Mouse (Mus musculus) testis, adult 2 months (tissue): ENCODE results near the gene Cdc20. TPM values are rescaled to one million over a fixed set of nuclear protein-coding genes. Genes with fewer than 3 reads are reported as not detected.

Experiments used
- H3K27ac ChIP-seq: fragments of 200-500 bp; 2 replicates; pipeline ENCODE4 v1.5.1; 2012; ENCODE audit warnings: low read depth, low read length; ENCODE audit not compliant: control insufficient read depth, insufficient read depth
- H3K27me3 ChIP-seq: fragments of 200-500 bp; 2 replicates; pipeline ENCODE4 v1.6.1; 2012; ENCODE audit warnings: mild to moderate bottlenecking, low read length, moderate library complexity; ENCODE audit not compliant: control insufficient read depth, insufficient read depth
- H3K36me3 ChIP-seq: fragments of 200-500 bp; 2 replicates; pipeline ENCODE4 v1.6.1; 2012; ENCODE audit warnings: mild to moderate bottlenecking, low read length; ENCODE audit not compliant: control insufficient read depth, insufficient read depth
- H3K4me1 ChIP-seq: fragments of 200-500 bp; 2 replicates; pipeline ENCODE4 v1.6.1; 2012; ENCODE audit warnings: low read length; ENCODE audit not compliant: control insufficient read depth, insufficient read depth
- H3K4me3 ChIP-seq: fragments of 200-500 bp; 2 replicates; pipeline ENCODE4 v1.5.1; 2012; ENCODE audit warnings: low read depth, mild to moderate bottlenecking, low read length, moderate library complexity, mixed read lengths; ENCODE audit not compliant: control insufficient read depth
- CTCF ChIP-seq: fragments of 200-500 bp; IDR thresholded peaks from 2 replicates; pipeline ENCODE4 v1.5.1; 2012; ENCODE audit warnings: low read depth, mild to moderate bottlenecking, inconsistent platforms, low read length, moderate library complexity; ENCODE audit not compliant: control insufficient read depth, insufficient read depth, insufficient replicate concordance
- POLR2A ChIP-seq: fragments of 200-500 bp; IDR thresholded peaks from 2 replicates; pipeline ENCODE4 v1.6.1; 2012; ENCODE audit warnings: low read depth, mild to moderate bottlenecking, inconsistent platforms, low read length, moderate library complexity; ENCODE audit not compliant: control insufficient read depth
- polyA plus RNA-seq: library from polyadenylated mRNA; depleted of rRNA; stranded (reverse); fragments of >200 nt; gene quantifications from 2 replicates; pipeline ENCODE4 v1.2.3, GENCODE M21; 2012

Gene Cdc20
- polyA plus RNA-seq, 1 experiment: 116 TPM

DNA sequence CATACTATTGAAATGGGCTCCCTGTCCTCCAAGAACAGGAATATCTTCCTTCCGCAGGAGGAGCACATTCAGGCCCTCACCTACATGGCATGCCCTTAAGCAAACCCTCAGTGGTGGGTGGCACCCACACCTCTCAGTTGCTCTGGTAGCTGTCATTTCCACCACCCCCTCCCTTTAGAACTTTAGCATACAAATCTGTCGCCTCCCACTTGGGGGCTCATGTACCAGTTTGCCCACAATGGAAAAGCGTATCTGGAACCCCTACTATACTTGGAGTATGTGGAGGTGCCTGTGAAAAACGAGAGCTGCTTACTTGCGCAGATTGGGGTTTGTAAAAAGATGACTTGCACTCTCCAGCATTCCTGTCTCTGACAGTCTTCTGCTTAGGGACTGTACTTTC is 20.8 kb downstream of the Cdc20 start:
- no peak for TF ChIP-seq CTCF
- TF ChIP-seq POLR2A: no peak
- peaks cover 12% of the 10 kb centered on the region for H3K36me3 ChIP-seq
- H3K27me3 ChIP-seq: no peaks in the 10 kb centered on the region
- H3K4me3 ChIP-seq: no peak overlapping the region
- H3K4me1 ChIP-seq: no peaks in the 10 kb centered on the region
- H3K27ac ChIP-seq: no peak overlapping the region

DNA sequence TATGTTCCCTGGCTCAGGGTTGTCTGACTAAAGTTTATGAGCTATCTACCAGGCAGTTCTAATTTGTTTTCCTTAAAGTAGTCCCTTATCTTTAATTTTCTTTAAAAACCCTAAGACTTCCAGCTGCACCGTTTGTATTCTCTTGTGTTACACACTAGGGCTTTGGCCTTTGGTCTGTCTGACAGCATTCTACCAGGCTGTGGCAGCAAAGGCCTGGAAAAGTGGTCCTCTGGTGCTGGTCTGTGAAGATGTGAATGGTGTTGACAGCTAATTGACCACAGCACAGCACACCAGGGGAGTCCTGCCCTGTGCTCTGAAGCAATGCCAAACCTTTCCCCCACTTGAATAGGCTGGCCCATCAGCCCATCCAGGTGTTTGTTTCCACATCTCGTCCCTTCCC is 21.4 kb downstream of the Cdc20 start:
- Histone ChIP-seq H3K36me3 (peaks cover 12% of the 10 kb centered on the region), H3K27ac (no peak overlapping the region), H3K4me3 (no peak overlapping the region), H3K27me3 (no peaks in the 10 kb centered on the region), H3K4me1 (no peaks in the 10 kb centered on the region)
- no peak for TF ChIP-seq POLR2A
- no peak for TF ChIP-seq CTCF

DNA sequence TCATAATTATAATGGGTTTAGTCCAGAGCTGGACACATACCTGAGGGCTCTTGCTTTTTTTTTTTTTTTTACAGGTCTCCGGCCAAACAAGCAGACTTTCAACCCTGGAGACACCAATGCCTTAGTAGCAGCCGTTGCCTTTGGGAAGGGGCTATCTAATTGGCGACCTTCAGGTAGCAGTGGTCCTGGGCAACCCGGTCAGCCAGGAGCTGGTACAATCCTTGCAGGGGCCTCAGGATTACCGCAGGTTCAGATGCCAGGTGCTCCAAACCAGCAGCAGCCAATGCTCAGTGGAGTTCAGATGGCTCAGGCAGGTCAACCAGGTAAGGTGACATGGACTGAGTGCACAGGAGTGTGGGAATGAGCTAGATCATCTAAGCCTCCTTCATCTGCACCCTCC is 23.6 kb downstream of the Cdc20 start:
- no peaks in the 10 kb centered on the region for H3K27me3 ChIP-seq
- no peak for TF ChIP-seq CTCF
- no peak for TF ChIP-seq POLR2A
- no peak overlapping the region for H3K4me3 ChIP-seq
- H3K27ac ChIP-seq: no peak overlapping the region
- peaks cover 12% of the 10 kb centered on the region for H3K36me3 ChIP-seq
- H3K4me1 ChIP-seq: peaks cover 5% of the 10 kb centered on the region

DNA sequence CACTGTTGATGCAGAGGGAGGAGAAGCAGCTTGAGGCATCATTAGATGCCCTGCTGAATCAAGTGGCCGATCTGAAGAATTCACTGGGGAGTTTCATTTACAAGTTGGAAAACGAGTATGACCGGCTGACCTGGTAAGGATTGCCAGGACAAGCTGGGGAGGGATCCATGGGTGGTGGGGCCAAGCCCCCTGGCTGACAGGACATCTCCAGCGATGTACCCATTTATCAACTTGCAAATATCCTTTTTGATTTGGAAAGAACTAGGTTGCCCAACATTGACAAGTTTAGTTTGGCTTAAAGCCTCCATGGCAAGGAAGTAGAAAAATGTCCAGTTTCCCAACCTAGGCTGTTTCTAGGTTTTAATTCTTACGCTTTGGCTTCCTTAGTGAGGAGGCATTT is 26.3 kb downstream of the Cdc20 start:
- TF ChIP-seq CTCF (no peak), POLR2A (no peak)
- no peak overlapping the region for H3K27ac ChIP-seq
- H3K4me3 ChIP-seq: no peak overlapping the region
- H3K27me3 ChIP-seq: no peaks in the 10 kb centered on the region
- H3K4me1 ChIP-seq: peaks cover 7% of the 10 kb centered on the region
- peaks cover 12% of the 10 kb centered on the region for H3K36me3 ChIP-seq

DNA sequence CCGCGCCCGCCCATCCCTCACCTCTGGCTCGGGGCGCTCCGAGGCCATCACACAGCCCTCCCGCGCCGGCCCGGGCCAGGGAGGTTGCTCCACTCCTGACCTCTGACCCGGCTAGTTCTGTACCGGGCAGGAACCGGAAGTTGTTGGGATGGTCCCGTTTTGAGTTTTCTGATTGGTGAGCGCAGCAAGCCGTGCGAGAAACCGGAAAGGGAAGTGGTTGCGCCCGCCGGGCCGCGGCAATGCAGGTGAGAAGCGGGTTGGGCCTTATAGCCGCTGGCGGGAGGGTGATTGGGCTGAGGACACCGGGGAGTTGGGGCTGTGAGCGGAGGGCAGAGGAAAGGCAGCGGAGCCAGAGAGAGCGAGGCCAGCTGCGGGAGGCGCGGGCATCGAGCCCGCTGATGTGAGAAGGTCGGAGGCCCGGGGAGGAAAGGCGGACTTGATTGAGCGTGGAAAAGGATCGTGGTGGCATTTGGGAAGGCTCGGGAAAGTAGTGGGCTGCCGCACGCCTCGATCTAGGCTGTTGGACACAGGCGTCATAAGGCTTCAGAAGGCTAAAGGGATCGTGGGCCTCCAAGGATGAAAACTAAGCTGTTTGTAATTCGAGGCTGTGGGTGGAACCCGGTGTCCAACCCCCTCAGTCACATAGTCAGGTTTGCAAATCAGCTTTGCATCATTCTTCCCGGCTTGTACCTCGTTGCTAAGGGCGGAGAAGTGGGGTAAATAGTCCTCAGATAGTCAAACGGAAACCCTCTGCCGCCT is 27.8 kb downstream of the Cdc20 start, which contains the start of the genes Szt2 and Med8:
Gene Szt2, minus strand, starts transcription at position 132 of the 759 bp plus-strand sequence.
Gene Med8, plus strand, starts transcription at position 196 of the 759 bp plus-strand sequence.
- Histone ChIP-seq H3K36me3 (peaks cover 4% of the 10 kb centered on the region), H3K4me1 (peaks cover 7% of the 10 kb centered on the region), H3K27me3 (no peaks in the 10 kb centered on the region), H3K27ac (peak within 1 kb of the TSS; percentile 88), H3K4me3 (peak within 1 kb of the TSS; percentile 99)
- no peak for TF ChIP-seq CTCF
- peak; percentile 83 for TF ChIP-seq POLR2A

DNA sequence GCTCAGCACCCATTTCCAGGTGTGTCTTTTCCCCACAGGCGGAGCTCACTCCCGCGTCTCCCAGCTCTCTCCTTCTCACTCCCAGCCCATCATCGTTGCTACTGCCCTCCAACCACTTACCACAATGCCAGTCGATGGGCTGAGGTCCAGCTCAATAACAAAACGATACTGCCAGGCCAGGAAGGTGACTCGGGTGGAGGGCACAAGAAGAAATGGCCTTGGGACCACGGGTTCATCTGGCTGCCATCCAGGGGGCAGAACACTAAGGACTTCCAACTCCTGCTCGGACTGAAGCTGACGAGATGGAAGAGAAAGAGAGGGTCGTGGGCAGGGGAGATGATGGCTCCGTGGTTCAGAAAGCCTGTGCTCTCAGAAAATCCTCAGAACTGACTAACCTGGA is 34.5 kb downstream of the Cdc20 start:
- Histone ChIP-seq H3K36me3 (peaks cover 3% of the 10 kb centered on the region), H3K27ac (no peak overlapping the region; the same call in 1 of the 2 replicates), H3K4me3 (peak overlapping the region; percentile 80), H3K27me3 (no peaks in the 10 kb centered on the region), H3K4me1 (no peaks in the 10 kb centered on the region)
- TF ChIP-seq CTCF (no peak), POLR2A (no peak)

DNA sequence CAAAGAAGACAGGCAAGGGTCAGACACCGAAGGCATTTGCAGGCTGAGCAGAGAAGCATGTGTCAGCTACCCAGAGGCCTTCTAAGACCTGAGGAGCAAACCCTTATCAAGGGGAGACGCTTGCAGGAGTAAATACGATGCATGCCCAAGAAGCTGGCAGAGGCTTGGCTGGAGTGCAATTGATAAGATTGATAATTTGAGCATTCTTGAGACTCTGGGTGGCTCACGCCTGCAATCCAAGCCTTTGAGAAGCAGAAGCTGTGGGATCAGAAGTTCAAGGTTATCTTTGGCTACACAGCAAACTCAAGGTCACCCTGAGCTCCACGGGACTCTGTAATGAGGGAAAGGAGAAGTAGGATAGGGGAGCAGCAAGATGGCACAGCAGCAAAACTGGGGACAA is 35.2 kb downstream of the Cdc20 start:
- H3K36me3 ChIP-seq: peaks cover 3% of the 10 kb centered on the region

DNA sequence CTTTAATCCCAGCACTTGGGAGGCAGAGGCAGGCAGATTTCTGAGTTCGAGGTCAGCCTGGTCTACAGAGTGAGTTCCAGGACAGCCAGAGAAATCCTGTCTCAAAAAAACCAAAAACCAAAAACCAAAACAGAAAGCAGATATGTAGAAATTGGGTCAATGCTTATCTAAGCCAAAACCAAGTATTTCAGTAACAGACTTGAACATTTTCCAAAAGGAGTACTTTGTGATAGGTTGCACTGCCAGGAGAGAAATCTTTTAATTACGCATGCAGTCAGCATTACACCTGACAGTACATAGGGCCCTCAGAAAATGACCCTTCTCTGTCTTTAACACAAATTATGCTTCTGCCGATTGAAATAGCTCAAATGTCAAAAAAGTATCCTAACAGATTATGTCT is 35.7 kb downstream of the Cdc20 start:
- no peak overlapping the region for H3K27ac ChIP-seq

More for the DNA sequence above, 35.2 kb downstream of the Cdc20 start:
- Histone ChIP-seq H3K27ac (no peak overlapping the region; the same call in 1 of the 2 replicates), H3K27me3 (no peaks in the 10 kb centered on the region), H3K4me1 (no peaks in the 10 kb centered on the region), H3K4me3 (peak overlapping the region; percentile 80)
- TF ChIP-seq POLR2A: no peak
- TF ChIP-seq CTCF: no peak

More for the DNA sequence above, 35.7 kb downstream of the Cdc20 start:
- Histone ChIP-seq H3K4me3 (no peak overlapping the region), H3K4me1 (no peaks in the 10 kb centered on the region), H3K36me3 (peaks cover 3% of the 10 kb centered on the region), H3K27me3 (no peaks in the 10 kb centered on the region)
- no peak for TF ChIP-seq POLR2A
- TF ChIP-seq CTCF: no peak
